Mouse (Mus musculus) liver, embryonic 14.5 days (tissue): ENCODE data around the gene Gm30083. TPM values are rescaled to one million over a fixed set of nuclear protein-coding genes. Genes with fewer than 3 reads are reported as not detected.

ENCODE experiments used
- ATAC-seq: fragments of 200-750 bp; cut with Nextera tagmentation; 2 replicates; pipeline ENCODE4 v1.8.0; 2017; ENCODE audit warnings: moderate number of reproducible peaks, mild to moderate bottlenecking, moderate library complexity; ENCODE audit not compliant: insufficient read depth
- DNase-seq, 3 experiments: peaks; one replicate each; pipeline ENCODE4 v3.0.0-alpha.2; 2012 to 2013; ENCODE audit warnings: low read depth in 3 of 3, low spot score in 3 of 3
- H3K27ac ChIP-seq: fragments of 300-500 bp; sonication (generic); 2 replicates; pipeline ENCODE4 v1.5.1; 2014; ENCODE audit warnings: moderate library complexity, mild to moderate bottlenecking, control low read depth, inconsistent platforms
- H3K27me3 ChIP-seq: fragments of 300-500 bp; sonication (generic); 2 replicates; pipeline ENCODE4 v1.6.1; 2014; ENCODE audit warnings: mild to moderate bottlenecking, low read length, moderate library complexity; ENCODE audit not compliant: control insufficient read depth, insufficient read depth
- H3K36me3 ChIP-seq: fragments of 300-500 bp; sonication (generic); replicated peaks from 2 replicates; pipeline ENCODE4 v1.6.1; 2014; ENCODE audit warnings: low read depth; ENCODE audit not compliant: control insufficient read depth, insufficient read depth
- H3K4me1 ChIP-seq, 2 experiments: fragments of 200-500 bp in 1 of 2; fragments of 300-500 bp in 1 of 2; sonication (generic) in 1 of 2; replicated peaks; 2 replicates each; pipeline ENCODE4 v1.6.1; 2012 to 2014; ENCODE audit warnings: antibody characterized with exemption in 1 of 2, inconsistent platforms in 1 of 2, low read length in 1 of 2; ENCODE audit not compliant: control insufficient read depth in 2 of 2, insufficient read depth in 2 of 2
- H3K4me2 ChIP-seq: fragments of 300-500 bp; sonication (generic); 2 replicates; pipeline ENCODE4 v1.6.1; 2014; ENCODE audit warnings: low read depth, mild to moderate bottlenecking, control low read depth, moderate library complexity
- H3K4me3 ChIP-seq, 2 experiments: fragments of 200-500 bp in 1 of 2; fragments of 300-500 bp in 1 of 2; sonication (generic) in 1 of 2; 2 replicates each; pipeline ENCODE4 v1.5.1; 2012 to 2014; ENCODE audit warnings: low read depth in 2 of 2, low read length in 2 of 2, mild to moderate bottlenecking in 2 of 2, control low read depth in 1 of 2, inconsistent platforms in 1 of 2, moderate library complexity in 1 of 2; ENCODE audit not compliant: insufficient read depth in 1 of 2
- H3K9ac ChIP-seq: fragments of 300-500 bp; sonication (generic); replicated peaks from 2 replicates; pipeline ENCODE4 v1.6.1; 2014; ENCODE audit warnings: mild to moderate bottlenecking, control low read depth, moderate library complexity
- H3K9me3 ChIP-seq: fragments of 300-500 bp; sonication (generic); 2 replicates; pipeline ENCODE4 v1.6.1; 2016; ENCODE audit warnings: low read length, mixed read lengths; ENCODE audit not compliant: control insufficient read depth
- CTCF ChIP-seq: IDR thresholded peaks from 2 replicates; pipeline ENCODE4 v1.5.1; 2016; ENCODE audit warnings: antibody characterized with exemption, low read depth, control low read depth
- EP300 ChIP-seq: IDR thresholded peaks from 2 replicates; pipeline ENCODE4 v1.6.1; 2016; ENCODE audit warnings: antibody characterized with exemption, low read depth
- WGBS: fragments of 180-500 bp; shearing (Covaris S2); extraction: QIAGEN DNeasy Blood & Tissue Kit; methylation state at CpG from one replicate; pipeline ENCODE4 v1.1.7; 2014; ENCODE audit not compliant: insufficient replicate concordance; 5-methylcytosine and 5-hydroxymethylcytosine counted together
- polyA plus RNA-seq, 2 experiments: library from polyadenylated mRNA; depleted of rRNA in 1 of 2; stranded (reverse) in 1 of 2; unstranded in 1 of 2; fragments of >200 nt; fragmentation: Nextera tagmentation in 1 of 2; extraction: Ambion mirVana in 1 of 2; gene quantifications; 2 replicates each; pipeline versions ENCODE4 v1.2.1 to v1.2.3; 2012 to 2014

The Gm30083 gene
- polyA plus RNA-seq (2012; rRNA removed), result not detected in 2 replicates
- not detected in 2 replicates for polyA plus RNA-seq (2014; fragmentation: Nextera tagmentation; extraction: Ambion mirVana)

DNA sequence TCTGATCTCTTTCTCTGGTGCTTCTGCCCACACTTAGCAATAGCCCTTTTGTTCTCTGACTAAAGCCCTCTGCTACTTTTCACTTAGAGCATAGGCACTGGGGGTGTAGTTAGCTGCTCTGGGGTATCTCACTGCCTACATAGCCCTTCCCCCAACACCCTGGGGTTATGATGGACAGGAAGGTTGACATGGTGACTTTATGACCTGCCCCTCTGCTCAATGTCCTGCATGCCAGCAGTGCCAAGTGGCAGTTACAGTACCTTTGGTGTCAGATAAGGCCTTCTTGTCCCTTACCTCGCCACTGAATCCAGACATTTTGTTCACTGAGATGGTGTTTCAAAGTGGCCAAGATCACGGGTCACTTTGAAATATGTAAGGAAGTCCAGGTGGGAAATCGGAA is at the start of gene Gm30083:
TSS of gene Gm30083 (minus strand) at position 120 of the 400 bp plus-strand sequence.
- Histone ChIP-seq H3K4me2 (no peak within 1 kb of the TSS), H3K9me3 (no peaks in the 10 kb centered on the region), H3K27me3 (no peaks in the 10 kb centered on the region), H3K36me3 (no peaks in the 10 kb centered on the region), H3K27ac (no peak within 1 kb of the TSS), H3K9ac (no peak within 1 kb of the TSS), H3K4me1 (no peaks in the 10 kb centered on the region), H3K4me3 (no peak within 1 kb of the TSS)
- 49% methylated on average over 3 of the region's 3 CpGs for WGBS
- DNase-seq (no peak), ATAC-seq (no peak)
- TF ChIP-seq CTCF, result no peak
- no peak for TF ChIP-seq EP300

DNA sequence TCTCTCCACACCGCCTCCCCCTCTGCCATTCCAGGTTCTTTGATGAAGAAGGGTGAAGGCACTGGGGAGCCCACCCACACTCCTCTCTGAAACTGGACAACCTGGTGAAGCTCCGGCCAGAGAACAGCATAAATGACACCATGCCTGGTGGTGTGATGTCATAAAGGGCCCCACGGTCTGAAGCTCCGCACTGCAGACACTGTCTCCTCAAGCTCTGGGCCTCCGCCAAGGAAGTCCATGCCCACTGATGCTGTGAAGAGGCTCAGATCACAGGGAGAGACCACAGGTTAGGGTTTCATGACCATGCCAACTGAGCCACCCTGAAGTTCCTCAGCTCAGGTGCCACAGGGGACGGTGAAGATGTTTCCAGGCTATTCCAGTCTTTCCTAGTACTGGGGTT is 37.5 kb upstream of the Gm30083 start, which contains the start of gene Antxrl:
TSS of gene Antxrl (plus strand) at position 192 of the 400 bp plus-strand sequence.
- Histone ChIP-seq H3K4me2 (no peak within 1 kb of the TSS), H3K9me3 (no peaks in the 10 kb centered on the region), H3K27me3 (no peaks in the 10 kb centered on the region), H3K36me3 (no peaks in the 10 kb centered on the region), H3K27ac (no peak within 1 kb of the TSS), H3K4me1 (no peaks in the 10 kb centered on the region), H3K9ac (no peak within 1 kb of the TSS), H3K4me3 (no peak within 1 kb of the TSS)
- no peak for DNase-seq
- no peak for ATAC-seq
- WGBS, result 69% methylated on average over 6 of the region's 6 CpGs
- TF ChIP-seq CTCF (no peak), EP300 (no peak)

DNA sequence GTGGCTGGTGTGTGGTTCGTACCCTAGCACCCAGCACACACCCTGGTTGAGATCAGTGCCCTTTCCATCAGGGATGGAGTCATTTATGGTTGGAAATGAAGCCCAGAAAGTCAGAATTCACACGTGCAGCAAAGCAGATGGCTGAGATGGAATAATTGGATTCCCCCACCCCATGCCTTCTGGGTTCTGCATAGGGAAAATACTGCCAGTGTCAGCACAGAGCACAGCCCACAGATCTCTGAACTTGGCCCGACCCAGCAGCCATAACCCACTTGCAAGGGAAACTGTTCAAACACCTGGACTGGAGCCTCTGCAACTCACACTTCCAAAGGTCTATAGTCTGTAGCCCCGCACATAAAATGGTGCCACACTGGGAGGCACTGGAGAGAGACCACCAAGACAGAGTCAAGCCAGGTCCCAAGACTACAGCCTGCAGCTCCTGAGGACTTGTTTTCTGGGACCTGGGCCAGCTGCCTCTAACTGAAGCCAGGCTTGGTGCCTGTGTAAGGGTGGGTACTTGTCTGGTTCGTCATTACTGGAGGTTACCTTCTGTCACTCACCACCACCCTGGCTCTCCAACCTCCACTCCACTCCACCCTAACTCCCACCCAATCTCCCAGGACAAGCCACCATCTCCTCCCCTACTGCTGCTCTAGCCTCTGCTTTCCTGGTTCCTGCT is 35.3 kb upstream of the Gm30083 start:
- Histone ChIP-seq H3K4me3 (no peak overlapping the region), H3K4me2 (no peak overlapping the region)
- no peak for ATAC-seq

DNA sequence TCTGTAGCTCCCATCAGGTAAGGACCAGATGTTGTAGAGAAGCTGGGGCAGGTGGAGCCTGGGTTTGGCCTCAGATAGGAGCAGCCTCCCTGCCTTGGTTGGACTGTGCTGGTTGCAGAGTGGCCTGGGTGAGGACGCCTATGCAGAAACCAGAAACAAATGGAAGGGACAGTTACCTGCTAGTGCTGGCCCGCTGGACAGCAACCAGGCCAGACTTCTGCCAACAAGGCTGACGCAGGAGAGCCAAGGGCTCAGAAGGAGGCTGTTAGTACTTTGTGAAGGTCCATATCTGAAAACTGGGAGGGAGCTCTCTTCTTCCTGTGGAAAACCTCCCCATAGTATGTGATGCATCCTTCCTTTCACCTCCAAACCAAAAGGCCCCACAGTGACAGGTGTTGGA is 28.4 kb upstream of the Gm30083 start:
- DNase-seq, result no peak
- Histone ChIP-seq H3K4me2 (no peak overlapping the region), H3K4me3 (no peak overlapping the region), H3K4me1 (no peaks in the 10 kb centered on the region), H3K27ac (no peak overlapping the region), H3K9me3 (no peaks in the 10 kb centered on the region), H3K27me3 (no peaks in the 10 kb centered on the region), H3K36me3 (no peaks in the 10 kb centered on the region), H3K9ac (no peak overlapping the region)
- 25% methylated on average over 3 of the region's 3 CpGs for WGBS
- TF ChIP-seq EP300, result no peak
- TF ChIP-seq CTCF, result no peak
- ATAC-seq, result no peak

More for the DNA sequence above, 35.3 kb upstream of the Gm30083 start:
- TF ChIP-seq EP300 (no peak), CTCF (no peak)
- 48% methylated on average over 5 of the region's 5 CpGs for WGBS
- Histone ChIP-seq H3K9ac (no peak overlapping the region), H3K9me3 (no peaks in the 10 kb centered on the region), H3K36me3 (no peaks in the 10 kb centered on the region), H3K4me1 (no peaks in the 10 kb centered on the region), H3K27me3 (no peaks in the 10 kb centered on the region), H3K27ac (no peak overlapping the region)
- DNase-seq, result no peak

DNA sequence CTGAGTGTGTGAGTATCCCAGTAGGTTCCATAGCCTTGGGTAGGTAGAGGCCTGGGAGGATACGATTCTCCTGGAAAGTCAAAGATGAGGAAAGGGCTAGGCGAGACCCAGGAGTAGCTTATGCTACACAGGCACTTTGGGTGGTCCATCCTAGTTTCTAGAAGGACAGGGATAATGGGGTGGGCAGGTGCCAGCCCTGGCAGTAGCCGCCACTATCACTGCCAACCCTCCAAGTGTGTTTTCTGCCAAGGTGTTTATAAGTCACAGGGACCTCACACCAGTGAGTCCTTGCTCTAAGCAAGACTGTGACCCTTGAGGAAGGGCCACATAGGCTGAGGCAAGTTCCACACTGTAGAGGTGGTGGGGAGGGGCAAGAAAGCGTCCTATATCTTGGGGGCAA is 26.3 kb upstream of the Gm30083 start:
- ATAC-seq (no peak), DNase-seq (no peak)
- Histone ChIP-seq H3K4me3 (no peak overlapping the region), H3K4me1 (no peaks in the 10 kb centered on the region), H3K27ac (no peak overlapping the region), H3K4me2 (no peak overlapping the region), H3K36me3 (no peaks in the 10 kb centered on the region), H3K9me3 (no peaks in the 10 kb centered on the region), H3K27me3 (no peaks in the 10 kb centered on the region), H3K9ac (no peak overlapping the region)
- 44% methylated on average over 4 of the region's 4 CpGs for WGBS
- TF ChIP-seq EP300 (no peak), CTCF (no peak)
